Mouse (Mus musculus) liver, adult (tissue): ENCODE measurements around the gene Zbtb21.
A peak's percentile ranks its signal among the peaks of the same experiment; 100 is the strongest.

Experiments
- GATA4 ChIP-seq: IDR thresholded peaks from 2 replicates; pipeline ENCODE4 v1.6.1; 2014; ENCODE audit warnings: mild to moderate bottlenecking, low read length; ENCODE audit not compliant: insufficient replicate concordance

The Zbtb21 gene

GRCm38 (mm10) chr16:97962151-97962948, at the start of gene Zbtb21, which contains the start of gene C2cd2:
Gene Zbtb21 (minus strand): TSS chr16:97962622.
Gene C2cd2 (minus strand): TSS chr16:97962598.
- TF ChIP-seq GATA4: no peak; the same call in 1 of the 2 replicates

- TF ChIP-seq GATA4: no peak
Measured at GRCm38 (mm10) chr16:97996616-97997382, 34.4 kb upstream of the Zbtb21 start, which contains the start of gene B230307C23Rik. Gene B230307C23Rik (plus strand): TSS chr16:97997315.

DNA sequence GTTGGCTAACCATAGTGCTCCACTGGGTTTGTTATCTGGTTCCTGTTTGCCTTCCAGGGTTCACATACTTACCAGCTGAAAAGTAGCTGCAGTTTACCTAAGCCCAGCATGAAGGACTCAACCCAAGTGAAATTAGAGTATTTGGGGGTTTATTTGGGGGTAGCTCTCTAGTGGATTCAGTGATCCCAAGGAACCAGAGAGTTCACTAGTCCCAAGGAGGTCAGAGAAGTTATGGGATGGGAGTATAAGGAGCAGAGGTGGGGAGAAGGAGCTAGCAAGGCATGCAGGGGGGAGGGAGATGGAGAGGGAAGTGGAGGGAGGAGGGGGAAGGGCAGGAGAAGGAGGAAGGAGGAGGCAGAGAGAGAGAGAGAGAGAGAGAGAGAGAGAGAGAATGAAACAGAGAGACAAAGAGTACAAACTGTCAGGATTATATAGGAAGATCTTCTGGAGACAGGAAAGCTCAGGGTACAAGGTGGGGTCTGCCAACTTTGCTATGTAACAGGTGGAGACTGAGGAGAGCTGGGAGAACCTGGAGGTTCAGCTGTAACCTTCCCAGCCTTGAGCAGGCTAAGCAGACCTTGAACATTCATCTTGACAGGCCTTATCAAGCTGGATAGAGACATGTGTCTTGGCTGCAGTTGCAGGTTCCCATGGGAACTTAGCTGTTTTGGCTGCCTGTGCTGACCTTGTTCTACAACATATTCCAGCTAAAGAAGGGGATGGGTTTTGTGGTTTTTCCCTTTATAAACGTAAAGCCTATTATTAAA, 33.6 kb upstream of the Zbtb21 start:
- peak; percentile 37; the same call in 1 of the 2 replicates for TF ChIP-seq GATA4

GRCm38 (mm10) chr16:97991517-97991916, 29.1 kb upstream of the Zbtb21 start:
- no peak for TF ChIP-seq GATA4

- TF ChIP-seq GATA4: no peak
Measured at GRCm38 (mm10) chr16:97984589-97984988, 22.2 kb upstream of the Zbtb21 start.

DNA sequence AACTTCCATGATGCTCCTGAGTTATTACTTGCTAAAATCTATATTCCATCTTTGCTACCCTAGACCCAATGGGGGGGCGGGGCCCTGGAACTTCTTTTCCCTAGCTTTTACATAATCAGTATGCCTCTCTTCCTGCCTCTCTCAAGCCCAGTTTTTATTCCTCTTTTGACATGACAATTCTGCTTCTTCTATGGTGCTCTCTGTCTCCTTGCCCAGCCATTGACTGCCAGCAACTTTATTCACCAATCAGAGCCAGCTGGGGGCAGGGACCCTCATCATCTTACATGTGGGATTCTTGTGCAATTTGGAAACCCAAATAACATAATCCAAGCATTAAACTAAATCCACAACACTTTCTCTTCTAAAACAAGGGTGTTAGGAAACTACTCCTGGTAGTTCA, 18.9 kb upstream of the Zbtb21 start:
- no peak for TF ChIP-seq GATA4

DNA sequence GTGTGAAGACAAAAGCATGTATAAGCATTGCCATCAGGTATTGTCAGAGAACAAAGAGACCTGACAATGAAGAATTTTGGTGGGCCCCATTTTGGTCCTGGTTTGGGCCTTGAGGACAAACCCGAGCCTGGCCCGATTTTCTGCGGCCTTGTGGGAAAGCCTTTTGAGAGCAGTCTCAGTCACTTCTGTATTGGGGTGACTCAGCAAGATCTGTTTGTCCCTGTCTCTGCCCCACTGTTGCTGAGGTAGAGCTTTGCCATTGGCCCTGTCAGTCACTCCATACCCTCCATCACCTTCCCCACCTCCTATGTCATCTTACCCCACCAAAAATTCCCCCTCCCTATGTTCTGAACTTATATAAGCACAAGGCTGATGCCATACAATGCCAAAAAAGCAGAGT, 15.3 kb upstream of the Zbtb21 start:
- TF ChIP-seq GATA4: no peak

DNA sequence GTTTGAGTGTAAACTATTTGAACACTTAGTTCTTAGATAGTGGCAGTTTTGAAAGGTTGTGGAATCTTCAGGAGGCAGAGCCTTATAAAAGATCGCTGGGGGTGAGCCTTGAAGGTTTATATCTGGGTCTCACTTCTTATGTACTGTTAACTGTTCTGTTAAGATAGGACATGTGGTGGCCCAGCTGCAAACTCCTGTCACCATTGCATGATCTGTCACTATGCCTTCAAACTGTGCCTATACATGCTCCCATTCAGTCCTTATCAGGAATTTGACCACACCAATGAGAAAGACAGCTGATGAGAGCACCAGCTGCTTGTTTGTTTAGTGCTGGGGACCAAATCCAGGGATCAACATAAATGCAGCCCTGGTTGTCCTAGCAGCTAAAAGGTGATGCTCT, 14.9 kb upstream of the Zbtb21 start:
- no peak for TF ChIP-seq GATA4

DNA sequence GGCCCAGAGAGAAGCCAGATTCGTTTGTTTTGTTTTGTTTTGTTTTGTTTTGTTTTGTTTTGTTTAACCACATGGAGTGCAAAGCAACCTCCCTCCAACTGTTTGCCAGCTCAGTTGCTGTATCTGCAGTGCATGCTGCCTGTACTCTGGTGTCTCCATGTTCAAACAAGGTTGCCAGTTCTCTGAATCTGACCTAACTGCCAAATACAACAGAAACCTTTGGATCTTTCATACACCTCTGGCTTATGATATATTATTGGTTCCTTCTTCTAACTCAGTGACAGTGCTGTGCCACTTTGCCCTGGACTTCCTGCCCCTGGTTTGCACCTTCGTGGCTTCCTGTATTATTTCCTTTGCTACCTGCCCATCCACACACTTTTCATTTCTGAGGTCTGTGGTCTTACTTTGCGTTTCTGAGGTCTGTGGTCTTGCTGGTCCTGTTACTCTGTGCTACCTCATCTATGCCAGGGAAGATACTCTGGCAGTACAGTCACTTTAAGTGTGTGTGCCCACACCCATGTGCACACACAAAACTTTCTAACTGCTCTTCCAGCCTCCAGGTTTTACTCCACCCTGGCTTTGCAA, 1.6 kb upstream of the Zbtb21 start:
- no peak for TF ChIP-seq GATA4

DNA sequence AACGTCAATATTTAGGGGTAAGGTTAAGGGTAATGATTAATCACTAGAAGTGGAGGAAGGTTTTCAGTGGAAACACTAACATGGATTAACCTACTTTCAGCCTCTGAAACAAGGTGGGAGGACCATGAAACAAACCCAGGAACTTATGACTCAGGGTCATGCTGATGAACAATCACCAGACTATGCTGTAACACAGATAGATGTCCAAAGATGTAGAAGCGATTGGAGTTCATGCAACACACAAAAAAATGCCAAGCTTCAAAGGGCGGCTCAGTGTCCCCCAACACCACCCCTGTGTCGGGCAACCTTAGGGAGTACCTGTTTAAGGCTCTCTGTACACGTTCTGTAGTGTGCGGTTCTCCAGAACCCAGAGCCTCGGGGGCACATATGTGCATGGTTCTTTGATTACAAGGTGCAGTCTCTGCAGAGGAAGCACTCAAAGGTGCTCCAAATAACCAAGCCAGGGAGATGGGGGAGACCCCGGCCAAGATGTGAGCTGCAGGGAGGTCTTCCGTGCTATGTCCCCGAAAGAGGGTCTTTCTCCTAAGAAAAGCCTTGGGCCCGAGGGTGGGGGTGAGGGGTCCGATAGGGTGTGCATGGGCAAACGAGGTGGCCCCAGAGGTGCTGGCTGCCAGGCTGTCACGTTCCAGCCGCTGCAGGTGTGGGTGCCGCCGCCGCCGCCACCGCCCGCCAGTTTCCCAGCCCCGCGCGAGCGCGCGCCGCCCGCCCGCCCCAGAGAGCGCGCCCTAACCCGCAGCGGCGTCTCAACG, 856 bp downstream of the Zbtb21 start:
- TF ChIP-seq GATA4: no peak

DNA sequence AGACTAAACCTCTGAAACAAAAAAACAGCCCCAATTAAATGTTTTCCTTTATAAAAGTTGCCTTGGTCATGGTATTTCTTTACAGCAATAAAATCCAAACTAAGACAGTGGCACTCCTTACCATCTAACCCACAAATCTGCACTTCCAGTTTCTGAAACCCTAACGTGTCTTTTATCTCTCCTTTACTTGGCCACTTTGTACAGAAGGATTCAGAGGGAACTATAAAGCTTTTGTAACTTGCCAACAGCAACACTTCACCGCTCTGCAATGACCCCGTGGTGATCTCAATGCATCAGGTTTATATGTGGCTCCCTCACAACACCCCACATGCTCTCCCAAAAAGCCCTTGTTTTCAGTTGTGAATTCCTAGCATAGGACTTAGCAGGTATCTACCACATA, 2.1 kb downstream of the Zbtb21 start:
- TF ChIP-seq GATA4: no peak

DNA sequence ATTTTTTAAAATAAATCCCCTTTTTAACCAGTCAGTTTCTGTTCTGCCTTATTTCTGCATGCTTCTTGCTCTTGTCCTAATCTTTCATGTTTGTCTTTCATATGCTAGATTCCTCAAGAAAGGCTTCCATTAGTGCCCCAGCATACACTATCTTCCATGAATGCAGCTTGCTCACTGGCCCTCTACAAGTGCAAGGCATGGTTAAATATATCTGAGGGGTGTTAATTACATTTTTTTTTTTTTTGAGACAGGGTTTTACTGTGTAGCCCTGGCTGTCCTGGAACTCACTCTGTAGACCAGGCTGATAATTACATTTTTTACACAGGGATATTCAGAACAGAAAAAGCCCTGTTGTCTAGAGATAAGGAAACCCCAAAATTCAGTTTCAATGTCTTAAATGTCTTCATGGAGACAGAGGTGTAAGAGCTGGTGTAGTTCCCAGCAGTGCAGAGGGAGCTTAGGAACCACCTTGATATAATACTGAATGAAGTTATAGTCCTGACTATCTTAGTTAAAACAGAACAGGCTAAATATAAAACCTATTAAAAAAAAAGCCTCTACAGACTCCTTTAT, 3.9 kb downstream of the Zbtb21 start:
- TF ChIP-seq GATA4: no peak

- TF ChIP-seq GATA4: no peak
Measured at GRCm38 (mm10) chr16:97957626-97958025, 4.8 kb downstream of the Zbtb21 start.

GRCm38 (mm10) chr16:97956011-97956410, 6.4 kb downstream of the Zbtb21 start:
- TF ChIP-seq GATA4: no peak

- TF ChIP-seq GATA4: no peak
Measured at GRCm38 (mm10) chr16:97953300-97953699, 9.1 kb downstream of the Zbtb21 start.
